Mouse (Mus musculus): ENCODE results near the gene Slc22a23. TPM values are rescaled to one million over a fixed set of nuclear protein-coding genes. Genes with fewer than 3 reads are reported as not detected.

Gene Slc22a23
- polyA plus RNA-seq, 1 experiment from 2014 or later, result 18.1 TPM

GRCm38 (mm10) chr13:34207714-34208470 is 137.1 kb downstream of the Slc22a23 start:
- Histone ChIP-seq H3K4me3 (no peak overlapping the region), H3K27me3 (replicated peaks) (no peaks in the 10 kb centered on the region), H3K36me3 (replicated peaks) (peaks cover 5% of the 10 kb centered on the region; the same call in 1 of the 2 replicates), H3K4me2 (no peak overlapping the region), H3K27ac (no peak overlapping the region), H3K4me1 (no peaks in the 10 kb centered on the region), H3K9me3 (no peaks in the 10 kb centered on the region), H3K9ac (no peak overlapping the region)
- ATAC-seq (replicated peaks), result no peak
- 73% methylated on average over 6 of the region's 6 CpGs for WGBS

- H3K4me3 ChIP-seq, result no peak overlapping the region
- H3K27ac ChIP-seq, result no peak overlapping the region
- no peak for ATAC-seq (replicated peaks)
- H3K36me3 ChIP-seq (replicated peaks), result peaks cover 5% of the 10 kb centered on the region; the same call in 1 of the 2 replicates
- no peak overlapping the region for H3K9ac ChIP-seq
- H3K4me1 ChIP-seq, result no peaks in the 10 kb centered on the region
- H3K27me3 ChIP-seq (replicated peaks), result no peaks in the 10 kb centered on the region
- WGBS, result 91% methylated on average over 3 of the region's 3 CpGs
- no peak overlapping the region for H3K4me2 ChIP-seq
- no peaks in the 10 kb centered on the region for H3K9me3 ChIP-seq
Observed at GRCm38 (mm10) chr13:34205216-34205615, 139.8 kb downstream of the Slc22a23 start.

GRCm38 (mm10) chr13:34195676-34196075 is 149.3 kb downstream of the Slc22a23 start:
- Histone ChIP-seq H3K27ac (no peak overlapping the region), H3K27me3 (replicated peaks) (no peaks in the 10 kb centered on the region), H3K9ac (no peak overlapping the region), H3K9me3 (no peaks in the 10 kb centered on the region), H3K36me3 (replicated peaks) (peaks cover 25% of the 10 kb centered on the region), H3K4me2 (no peak overlapping the region), H3K4me1 (0 out of 2 replicates have a peak, but pooled peaks cover 4% of the 10 kb centered on the region), H3K4me3 (no peak overlapping the region)
- WGBS, result 97% methylated on average over 1 of the region's 1 CpGs
- ATAC-seq (replicated peaks), result no peak

- peaks cover 25% of the 10 kb centered on the region for H3K36me3 ChIP-seq (replicated peaks)
- no peak; the same call in 1 of the 2 replicates for ATAC-seq (replicated peaks)
Observed at GRCm38 (mm10) chr13:34193384-34193783, 151.6 kb downstream of the Slc22a23 start.

GRCm38 (mm10) chr13:34192414-34193191 is 152.4 kb downstream of the Slc22a23 start:
- no peak overlapping the region for H3K9ac ChIP-seq
- no peak overlapping the region for H3K4me3 ChIP-seq
- H3K36me3 ChIP-seq (replicated peaks), result peaks cover 25% of the 10 kb centered on the region
- peak; percentile 76 for ATAC-seq (replicated peaks)
- no peaks in the 10 kb centered on the region for H3K9me3 ChIP-seq
- H3K4me1 ChIP-seq, result 0 out of 2 replicates have a peak, but pooled peaks cover 4% of the 10 kb centered on the region
- no peak overlapping the region for H3K27ac ChIP-seq
- whole genome bisulfite sequencing, result 60% methylated on average over 8 of the region's 8 CpGs
- H3K27me3 ChIP-seq (replicated peaks), result no peaks in the 10 kb centered on the region
- no peak overlapping the region for H3K4me2 ChIP-seq

More at GRCm38 (mm10) chr13:34193384-34193783, 151.6 kb downstream of the Slc22a23 start:
- WGBS, result 40% methylated on average over 8 of the region's 8 CpGs
- Histone ChIP-seq H3K4me1 (0 out of 2 replicates have a peak, but pooled peaks cover 4% of the 10 kb centered on the region), H3K27ac (no peak overlapping the region), H3K4me3 (no peak overlapping the region), H3K9me3 (no peaks in the 10 kb centered on the region), H3K27me3 (replicated peaks) (no peaks in the 10 kb centered on the region), H3K9ac (no peak overlapping the region), H3K4me2 (no peak overlapping the region)

- Histone ChIP-seq H3K9ac (no peak overlapping the region), H3K27me3 (replicated peaks) (no peaks in the 10 kb centered on the region), H3K27ac (no peak overlapping the region), H3K4me3 (no peak overlapping the region), H3K9me3 (no peaks in the 10 kb centered on the region), H3K4me2 (no peak overlapping the region), H3K4me1 (no peaks in the 10 kb centered on the region), H3K36me3 (replicated peaks) (peaks cover 19% of the 10 kb centered on the region)
- peak; percentile 88 for ATAC-seq (replicated peaks)
- WGBS, result 9% methylated on average over 5 of the region's 5 CpGs
Observed at GRCm38 (mm10) chr13:34187571-34187970, 157.4 kb downstream of the Slc22a23 start.

GRCm38 (mm10) chr13:34185371-34185770 is 159.6 kb downstream of the Slc22a23 start:
- Histone ChIP-seq H3K4me1 (no peaks in the 10 kb centered on the region), H3K36me3 (replicated peaks) (peaks cover 27% of the 10 kb centered on the region), H3K27ac (no peak overlapping the region), H3K4me3 (no peak overlapping the region), H3K4me2 (no peak overlapping the region), H3K27me3 (replicated peaks) (no peaks in the 10 kb centered on the region), H3K9ac (no peak overlapping the region), H3K9me3 (no peaks in the 10 kb centered on the region)
- no peak for ATAC-seq (replicated peaks)
- 87% methylated on average over 2 of the region's 2 CpGs for WGBS

- Histone ChIP-seq H3K4me2 (no peak overlapping the region), H3K27ac (no peak overlapping the region), H3K9ac (no peak overlapping the region), H3K36me3 (replicated peaks) (peaks cover 27% of the 10 kb centered on the region), H3K4me1 (no peaks in the 10 kb centered on the region), H3K4me3 (no peak overlapping the region), H3K9me3 (no peaks in the 10 kb centered on the region), H3K27me3 (replicated peaks) (no peaks in the 10 kb centered on the region)
- 87% methylated on average over 5 of the region's 5 CpGs for WGBS
- ATAC-seq (replicated peaks), result no peak
Observed at GRCm38 (mm10) chr13:34181624-34182023, 163.4 kb downstream of the Slc22a23 start.

GRCm38 (mm10) chr13:34174025-34174424 is 171.0 kb downstream of the Slc22a23 start:
- H3K27ac ChIP-seq, result no peak overlapping the region
- H3K9ac ChIP-seq, result no peak overlapping the region
- WGBS, result 95% methylated on average over 6 of the region's 6 CpGs
- no peaks in the 10 kb centered on the region for H3K9me3 ChIP-seq
- no peaks in the 10 kb centered on the region for H3K27me3 ChIP-seq (replicated peaks)
- H3K4me2 ChIP-seq, result no peak overlapping the region
- H3K4me1 ChIP-seq, result no peaks in the 10 kb centered on the region
- no peak for ATAC-seq (replicated peaks)
- no peaks in the 10 kb centered on the region for H3K36me3 ChIP-seq (replicated peaks)
- H3K4me3 ChIP-seq, result no peak overlapping the region

GRCm38 (mm10) chr13:34163304-34163975 is 181.5 kb downstream of the Slc22a23 start:
- Histone ChIP-seq H3K27ac (peak overlapping the region; percentile 95), H3K4me1 (peaks cover 20% of the 10 kb centered on the region), H3K9ac (peak overlapping the region; percentile 72), H3K4me2 (peak overlapping the region; percentile 66), H3K4me3 (peak overlapping the region; percentile 90), H3K36me3 (replicated peaks) (peaks cover 7% of the 10 kb centered on the region), H3K27me3 (replicated peaks) (no peaks in the 10 kb centered on the region), H3K9me3 (no peaks in the 10 kb centered on the region)
- ATAC-seq (replicated peaks), result peak; percentile 85
- 34% methylated on average over 12 of the region's 12 CpGs for WGBS

- Histone ChIP-seq H3K9ac (peak within 1 kb of the TSS; percentile 72), H3K27me3 (replicated peaks) (no peaks in the 10 kb centered on the region), H3K4me3 (peak within 1 kb of the TSS; percentile 90), H3K36me3 (replicated peaks) (peaks cover 7% of the 10 kb centered on the region), H3K27ac (peak within 1 kb of the TSS; percentile 95), H3K4me1 (peaks cover 20% of the 10 kb centered on the region), H3K4me2 (peak within 1 kb of the TSS; percentile 66), H3K9me3 (no peaks in the 10 kb centered on the region)
- 3% methylated on average over 44 of the region's 44 CpGs for WGBS
- peak; percentile 97 for ATAC-seq (replicated peaks)
Observed at GRCm38 (mm10) chr13:34162491-34163303, 182.3 kb downstream of the Slc22a23 start, which contains the start of gene Psmg4. Gene Psmg4 (plus strand): TSS chr13:34162964.

Data from midbrain, embryonic 15.5 days (tissue).